Mouse (Mus musculus) intestine, embryonic 15.5 days (tissue): ENCODE results near the gene Kif23. TPM values are rescaled to one million over a fixed set of nuclear protein-coding genes. Genes with fewer than 3 reads are reported as not detected.

Experiments
- ATAC-seq: fragments of 200-750 bp; cut with Nextera tagmentation; 2 replicates; pipeline ENCODE4 v1.8.0; 2017; ENCODE audit warnings: moderate TSS enrichment, moderate library complexity
- H3K27ac ChIP-seq: fragments of 300-500 bp; sonication (generic); 2 replicates; pipeline ENCODE4 v1.5.1; 2015; ENCODE audit warnings: mild to moderate bottlenecking, inconsistent platforms
- H3K27me3 ChIP-seq: fragments of 300-500 bp; sonication (generic); replicated peaks from 2 replicates; pipeline ENCODE4 v1.6.1; 2015; ENCODE audit warnings: inconsistent platforms
- H3K36me3 ChIP-seq: fragments of 300-500 bp; sonication (generic); 2 replicates; pipeline ENCODE4 v1.6.1; 2015; ENCODE audit warnings: inconsistent platforms
- H3K4me1 ChIP-seq: fragments of 300-500 bp; sonication (generic); replicated peaks from 2 replicates; pipeline ENCODE4 v1.6.1; 2015; ENCODE audit warnings: inconsistent platforms
- H3K4me2 ChIP-seq: fragments of 300-500 bp; sonication (generic); replicated peaks from 2 replicates; pipeline ENCODE4 v1.6.1; 2015; ENCODE audit warnings: mild to moderate bottlenecking, inconsistent platforms
- H3K4me3 ChIP-seq: fragments of 300-500 bp; sonication (generic); replicated peaks from 2 replicates; pipeline ENCODE4 v1.5.1; 2015; ENCODE audit warnings: inconsistent platforms
- H3K9ac ChIP-seq: fragments of 300-500 bp; sonication (generic); 2 replicates; pipeline ENCODE4 v1.6.1; 2015; ENCODE audit warnings: inconsistent platforms
- H3K9me3 ChIP-seq: fragments of 300-500 bp; sonication (generic); 2 replicates; pipeline ENCODE4 v1.6.1; 2016; ENCODE audit warnings: inconsistent platforms
- WGBS: fragments of 180-500 bp; shearing (Covaris S2); methylation state at CpG from one replicate; pipeline ENCODE4 v1.1.7; 2015; 5-methylcytosine and 5-hydroxymethylcytosine counted together
- polyA plus RNA-seq: library from polyadenylated mRNA; unstranded; fragments of >200 nt; fragmentation: Nextera tagmentation; extraction: Ambion mirVana; gene quantifications from 2 replicates; pipeline ENCODE4 v1.2.1, GENCODE M21; 2015

The Kif23 gene
- polyA plus RNA-seq, 1 experiment from 2014 or later: 92.6 TPM

DNA sequence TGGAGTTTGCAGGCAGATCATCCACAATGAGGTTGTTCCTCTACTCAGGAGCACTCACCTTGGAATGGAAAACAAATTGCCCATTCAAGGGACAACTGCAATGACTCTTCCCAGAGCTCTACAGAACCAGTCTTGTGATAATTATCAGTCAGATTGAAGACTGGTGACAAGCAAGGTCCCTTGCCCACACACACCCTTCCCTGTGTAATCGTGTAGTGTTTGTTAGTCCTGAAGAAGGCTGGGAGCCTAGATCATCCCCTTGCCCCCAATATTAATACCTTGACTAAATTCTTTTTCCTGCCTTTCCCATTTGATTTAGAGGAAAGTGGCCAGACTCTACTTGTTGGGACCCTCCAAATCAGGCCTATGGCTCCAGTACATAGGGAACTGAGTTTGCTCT, 36.9 kb downstream of the Kif23 start:
- no peak for ATAC-seq
- 84% methylated on average over 1 of the region's 1 CpGs for WGBS

DNA sequence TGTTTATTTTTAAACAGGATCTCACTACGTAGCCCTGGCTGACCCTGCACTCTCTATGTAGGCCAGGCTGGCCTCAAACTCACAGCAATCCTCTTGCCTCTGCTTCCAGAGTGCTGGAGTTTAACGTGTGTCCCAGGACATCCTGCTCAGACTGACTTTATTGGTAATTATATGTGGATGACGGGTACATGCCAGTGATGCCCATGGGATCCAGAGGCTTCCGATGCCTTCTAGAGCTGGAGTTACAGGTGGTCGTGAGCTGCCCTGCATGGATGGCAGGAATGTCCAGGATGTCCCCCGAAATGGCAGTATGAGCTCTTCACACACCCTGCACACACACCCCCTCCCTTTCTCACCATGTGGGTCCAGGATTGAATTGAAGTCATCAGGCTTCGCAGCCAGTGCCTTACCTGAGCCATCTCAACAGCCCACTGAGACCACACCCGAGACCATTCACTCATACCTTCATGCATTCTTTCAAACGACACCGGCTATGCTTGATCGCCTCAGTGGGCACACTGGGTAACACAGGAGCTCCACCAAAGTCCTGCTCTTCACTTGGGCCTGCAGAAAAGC, 37.7 kb downstream of the Kif23 start:
- H3K4me3 ChIP-seq: no peak overlapping the region
- H3K36me3 ChIP-seq: peaks cover 12% of the 10 kb centered on the region; the same call in 1 of the 2 replicates
- no peaks in the 10 kb centered on the region for H3K9me3 ChIP-seq
- 90% methylated on average over 11 of the region's 11 CpGs for WGBS
- peaks cover 17% of the 10 kb centered on the region for H3K4me1 ChIP-seq
- no peak for ATAC-seq
- no peak overlapping the region for H3K27ac ChIP-seq
- no peak overlapping the region for H3K4me2 ChIP-seq
- H3K27me3 ChIP-seq: no peaks in the 10 kb centered on the region
- no peak overlapping the region for H3K9ac ChIP-seq

More for the DNA sequence above, 36.9 kb downstream of the Kif23 start:
- no peaks in the 10 kb centered on the region for H3K27me3 ChIP-seq
- peaks cover 12% of the 10 kb centered on the region; the same call in 1 of the 2 replicates for H3K36me3 ChIP-seq
- H3K27ac ChIP-seq: no peak overlapping the region
- H3K9ac ChIP-seq: no peak overlapping the region
- peaks cover 12% of the 10 kb centered on the region; the same call in 1 of the 2 replicates for H3K4me1 ChIP-seq
- no peak overlapping the region for H3K4me2 ChIP-seq
- H3K9me3 ChIP-seq: no peaks in the 10 kb centered on the region
- H3K4me3 ChIP-seq: no peak overlapping the region

DNA sequence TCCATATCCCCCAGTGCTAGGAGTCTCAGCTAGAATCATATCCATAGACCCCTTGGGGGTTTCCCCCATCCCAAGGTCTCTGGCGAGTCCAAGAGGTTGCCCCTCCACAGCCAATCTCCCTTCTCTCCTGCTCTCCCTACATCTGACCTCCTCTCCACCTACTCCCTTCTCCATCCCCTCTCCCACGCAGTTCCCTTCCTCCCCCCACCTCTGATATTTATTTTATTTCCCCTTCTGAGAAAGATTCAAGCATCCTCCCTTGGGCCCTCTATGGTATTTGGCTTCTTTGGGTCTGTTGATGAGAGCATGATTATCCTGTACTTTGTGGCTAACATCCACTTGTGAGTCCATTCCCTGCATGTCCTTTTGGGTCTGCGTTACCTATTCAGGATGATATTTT, 38.2 kb downstream of the Kif23 start:
- H3K27me3 ChIP-seq: no peaks in the 10 kb centered on the region
- no peak overlapping the region for H3K27ac ChIP-seq
- H3K4me1 ChIP-seq: peaks cover 15% of the 10 kb centered on the region
- no peak overlapping the region for H3K4me2 ChIP-seq
- H3K9ac ChIP-seq: no peak overlapping the region
- H3K9me3 ChIP-seq: no peaks in the 10 kb centered on the region
- no peak overlapping the region for H3K4me3 ChIP-seq
- H3K36me3 ChIP-seq: peaks cover 12% of the 10 kb centered on the region; the same call in 1 of the 2 replicates
- no peak for ATAC-seq
- 73% methylated on average over 3 of the region's 3 CpGs for WGBS

DNA sequence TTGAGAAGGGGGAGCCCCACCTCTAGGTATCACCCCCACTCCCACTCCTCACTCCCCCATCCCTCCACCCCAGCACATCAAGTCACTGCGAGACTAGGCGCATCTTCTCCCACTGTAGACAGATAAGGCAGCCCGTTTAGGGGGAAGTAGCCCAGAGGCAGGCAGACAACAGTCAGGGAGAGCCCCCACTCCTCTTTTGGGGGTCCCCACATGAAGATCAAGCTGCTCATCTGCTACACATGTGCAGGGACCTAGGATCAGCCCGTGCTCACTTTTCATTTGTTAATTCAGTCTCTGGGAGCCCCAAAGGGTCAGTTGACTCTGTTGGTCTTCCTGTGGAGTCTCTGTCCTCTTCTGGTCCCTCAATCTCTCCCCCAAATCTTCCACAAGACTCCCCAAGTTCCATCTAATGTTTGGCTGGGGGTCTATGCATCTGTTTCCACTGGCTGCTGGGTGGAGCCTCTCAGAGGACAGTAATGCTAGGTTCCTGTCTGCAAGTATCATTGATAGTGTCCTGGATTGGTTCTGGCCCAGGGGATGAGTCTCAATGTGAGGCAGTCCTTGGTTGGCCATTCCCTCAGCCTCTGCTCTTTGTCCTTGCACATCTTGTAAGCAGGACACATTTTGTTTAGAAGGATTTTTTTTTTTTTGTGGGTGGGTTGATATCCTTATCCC, 38.8 kb downstream of the Kif23 start:
- H3K4me2 ChIP-seq: no peak overlapping the region
- 86% methylated on average over 4 of the region's 4 CpGs for WGBS
- peaks cover 13% of the 10 kb centered on the region; the same call in 1 of the 2 replicates for H3K4me1 ChIP-seq
- H3K27ac ChIP-seq: no peak overlapping the region
- no peak overlapping the region for H3K9ac ChIP-seq
- peaks cover 12% of the 10 kb centered on the region; the same call in 1 of the 2 replicates for H3K36me3 ChIP-seq
- no peaks in the 10 kb centered on the region for H3K9me3 ChIP-seq
- H3K4me3 ChIP-seq: no peak overlapping the region
- H3K27me3 ChIP-seq: no peaks in the 10 kb centered on the region
- ATAC-seq: no peak

DNA sequence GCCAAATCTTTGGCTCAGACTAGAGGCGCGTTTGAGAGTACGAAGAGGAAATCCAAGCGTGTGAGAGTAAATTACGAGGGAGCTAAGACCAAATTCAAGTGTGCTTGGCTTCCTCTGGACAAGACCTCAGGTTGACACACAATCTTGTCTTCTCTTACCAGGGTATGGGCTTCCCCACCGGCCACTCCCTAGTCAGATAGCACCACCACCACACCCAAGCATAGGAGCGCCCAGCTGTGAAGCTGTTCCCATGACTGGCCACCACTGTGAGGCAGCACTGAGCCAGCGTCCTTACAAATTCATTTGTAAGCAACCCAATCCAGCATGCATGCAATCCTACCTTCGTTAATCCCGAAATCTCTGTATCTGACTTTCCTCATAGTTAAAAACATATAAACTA, 39.7 kb downstream of the Kif23 start:
- H3K4me3 ChIP-seq: no peak overlapping the region
- no peaks in the 10 kb centered on the region for H3K27me3 ChIP-seq
- H3K27ac ChIP-seq: no peak overlapping the region
- no peak overlapping the region for H3K4me2 ChIP-seq
- WGBS: 63% methylated on average over 10 of the region's 10 CpGs
- H3K4me1 ChIP-seq: peaks cover 9% of the 10 kb centered on the region; the same call in 1 of the 2 replicates
- H3K9me3 ChIP-seq: no peaks in the 10 kb centered on the region
- H3K9ac ChIP-seq: no peak overlapping the region
- no peak for ATAC-seq
- H3K36me3 ChIP-seq: peaks cover 4% of the 10 kb centered on the region; the same call in 1 of the 2 replicates

DNA sequence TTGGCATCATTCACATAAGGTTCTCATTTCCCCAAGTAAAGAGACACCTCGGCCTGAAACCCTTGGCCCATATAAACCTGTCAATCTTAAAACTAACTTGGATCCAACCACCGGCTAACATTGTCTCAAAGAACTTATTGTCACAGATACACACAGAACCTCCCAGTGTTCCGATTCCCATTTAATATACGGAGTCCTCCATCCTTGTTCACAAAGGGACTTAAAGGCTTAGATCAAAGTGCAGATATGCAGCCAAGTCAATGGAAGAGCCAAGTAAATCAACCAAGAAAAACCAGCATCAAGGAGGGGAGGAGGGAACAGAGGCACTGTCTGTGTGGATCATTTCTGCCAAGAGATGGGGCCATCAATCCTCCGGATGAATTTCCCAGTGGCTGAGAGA, 41.0 kb downstream of the Kif23 start:
- Histone ChIP-seq H3K27ac (no peak overlapping the region), H3K4me1 (peaks cover 8% of the 10 kb centered on the region; the same call in 1 of the 2 replicates), H3K9me3 (no peaks in the 10 kb centered on the region), H3K4me2 (no peak overlapping the region), H3K36me3 (no peaks in the 10 kb centered on the region), H3K9ac (no peak overlapping the region), H3K4me3 (no peak overlapping the region), H3K27me3 (0 out of 2 replicates have a peak, but pooled peaks cover 4% of the 10 kb centered on the region)
- ATAC-seq: no peak
- WGBS: 77% methylated on average over 5 of the region's 5 CpGs

DNA sequence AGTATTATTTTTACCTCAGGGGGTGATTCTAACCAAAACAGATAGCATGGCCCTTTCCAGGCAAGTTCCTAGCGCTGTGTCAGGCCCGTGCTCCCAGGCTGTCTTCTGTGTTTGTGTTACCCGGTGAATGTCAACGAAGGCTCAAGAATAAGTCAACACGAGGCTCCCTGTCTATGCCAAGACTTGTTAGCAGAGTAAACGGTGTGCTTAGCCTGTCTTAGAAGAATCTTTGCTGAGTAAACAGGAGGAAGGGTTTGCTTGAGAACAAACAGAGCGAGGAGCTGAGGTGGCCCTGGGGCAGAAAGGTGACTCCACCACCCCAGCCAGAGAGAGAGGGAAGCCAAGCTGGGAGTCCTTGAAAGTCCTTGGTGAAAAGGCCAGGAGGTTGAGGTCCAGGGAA, 42.4 kb downstream of the Kif23 start:
- Histone ChIP-seq H3K4me1 (peaks cover 8% of the 10 kb centered on the region; the same call in 1 of the 2 replicates), H3K9ac (no peak overlapping the region), H3K9me3 (no peaks in the 10 kb centered on the region), H3K4me3 (no peak overlapping the region), H3K27me3 (peaks cover 8% of the 10 kb centered on the region; the same call in 1 of the 2 replicates), H3K36me3 (no peaks in the 10 kb centered on the region), H3K27ac (0 out of 2 replicates have a peak overlapping the region, but pooled peaks have one; percentile 64), H3K4me2 (no peak overlapping the region; the same call in 1 of the 2 replicates)
- 20% methylated on average over 7 of the region's 7 CpGs for WGBS
- no peak for ATAC-seq

DNA sequence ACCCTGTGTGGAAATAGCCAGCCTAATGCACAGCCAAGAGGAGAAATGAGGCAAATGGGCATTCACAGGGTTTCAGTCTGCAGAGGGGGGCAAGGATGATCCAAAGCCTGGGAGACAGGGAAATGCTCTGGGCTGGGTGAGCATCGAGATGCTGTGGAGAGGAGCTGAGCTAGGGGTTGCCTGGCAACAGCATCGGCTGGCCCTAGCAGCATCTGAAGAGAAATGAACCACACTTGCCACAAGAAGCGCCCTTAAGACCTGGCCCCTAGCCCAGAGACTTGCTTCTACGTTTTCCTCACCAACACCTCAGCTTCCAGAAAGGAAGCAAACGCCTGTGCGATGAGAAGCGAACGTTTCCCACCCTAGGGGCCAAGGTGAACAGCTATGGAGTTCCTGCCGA, 44.1 kb downstream of the Kif23 start:
- H3K4me3 ChIP-seq: no peak overlapping the region
- H3K27me3 ChIP-seq: peaks cover 14% of the 10 kb centered on the region; the same call in 1 of the 2 replicates
- H3K27ac ChIP-seq: no peak overlapping the region
- ATAC-seq: no peak
- H3K9me3 ChIP-seq: no peaks in the 10 kb centered on the region
- H3K36me3 ChIP-seq: no peaks in the 10 kb centered on the region
- no peak overlapping the region for H3K4me2 ChIP-seq
- WGBS: 53% methylated on average over 9 of the region's 9 CpGs
- no peak overlapping the region for H3K9ac ChIP-seq
- peaks cover 8% of the 10 kb centered on the region; the same call in 1 of the 2 replicates for H3K4me1 ChIP-seq

DNA sequence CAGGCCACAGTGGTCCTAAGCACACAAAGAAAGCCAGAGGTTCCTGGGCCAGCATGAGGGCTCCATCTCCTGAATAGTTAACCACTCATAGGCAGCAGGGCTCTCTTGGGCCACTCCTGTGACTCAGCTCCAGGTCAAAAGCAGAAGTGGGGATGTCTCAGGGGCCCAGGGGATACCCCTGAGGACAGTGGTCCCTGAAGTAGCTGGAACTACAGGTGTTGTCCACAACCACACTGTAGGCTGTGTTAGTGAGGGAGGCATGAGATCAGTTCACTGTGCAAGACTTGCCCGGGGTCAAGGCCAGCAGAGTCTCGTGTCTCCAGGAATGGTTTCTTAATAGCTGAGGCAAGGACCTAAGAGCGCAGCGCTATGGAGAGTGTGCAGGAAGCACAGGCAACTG, 45.0 kb downstream of the Kif23 start:
- no peak overlapping the region for H3K4me2 ChIP-seq
- H3K27ac ChIP-seq: no peak overlapping the region
- WGBS: 74% methylated on average over 4 of the region's 4 CpGs
- H3K9me3 ChIP-seq: no peaks in the 10 kb centered on the region
- no peak overlapping the region for H3K4me3 ChIP-seq
- ATAC-seq: no peak
- H3K27me3 ChIP-seq: peaks cover 14% of the 10 kb centered on the region; the same call in 1 of the 2 replicates
- H3K4me1 ChIP-seq: peaks cover 8% of the 10 kb centered on the region; the same call in 1 of the 2 replicates
- no peak overlapping the region for H3K9ac ChIP-seq
- H3K36me3 ChIP-seq: no peaks in the 10 kb centered on the region

DNA sequence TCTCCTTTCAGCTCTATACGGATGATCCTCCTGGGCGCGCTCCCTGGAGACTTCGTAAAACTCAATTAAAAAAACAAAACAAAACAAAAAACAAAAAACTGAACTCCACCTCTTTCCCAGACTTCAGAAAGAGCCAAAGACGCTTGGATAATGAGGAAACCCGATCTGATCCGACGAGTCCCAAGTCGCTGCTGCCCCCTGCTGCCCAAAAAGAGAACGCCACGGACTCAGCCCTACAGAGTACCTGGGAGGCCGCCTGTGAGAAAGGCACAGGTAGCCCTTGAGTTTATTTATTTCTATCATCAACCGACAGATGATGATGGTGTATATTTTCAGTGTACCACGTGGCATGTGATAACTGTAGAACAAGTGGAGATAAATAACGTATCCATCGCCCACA, 46.8 kb downstream of the Kif23 start:
- H3K36me3 ChIP-seq: no peaks in the 10 kb centered on the region
- peaks cover 14% of the 10 kb centered on the region; the same call in 1 of the 2 replicates for H3K27me3 ChIP-seq
- no peaks in the 10 kb centered on the region for H3K9me3 ChIP-seq
- WGBS: 6% methylated on average over 16 of the region's 16 CpGs
- H3K4me3 ChIP-seq: no peak overlapping the region
- peak; percentile 75; the same call in 1 of the 2 replicates for ATAC-seq
- peak overlapping the region; percentile 42; the same call in 1 of the 2 replicates for H3K4me2 ChIP-seq
- H3K9ac ChIP-seq: no peak overlapping the region
- H3K4me1 ChIP-seq: peaks cover 6% of the 10 kb centered on the region; the same call in 1 of the 2 replicates
- H3K27ac ChIP-seq: no peak overlapping the region

DNA sequence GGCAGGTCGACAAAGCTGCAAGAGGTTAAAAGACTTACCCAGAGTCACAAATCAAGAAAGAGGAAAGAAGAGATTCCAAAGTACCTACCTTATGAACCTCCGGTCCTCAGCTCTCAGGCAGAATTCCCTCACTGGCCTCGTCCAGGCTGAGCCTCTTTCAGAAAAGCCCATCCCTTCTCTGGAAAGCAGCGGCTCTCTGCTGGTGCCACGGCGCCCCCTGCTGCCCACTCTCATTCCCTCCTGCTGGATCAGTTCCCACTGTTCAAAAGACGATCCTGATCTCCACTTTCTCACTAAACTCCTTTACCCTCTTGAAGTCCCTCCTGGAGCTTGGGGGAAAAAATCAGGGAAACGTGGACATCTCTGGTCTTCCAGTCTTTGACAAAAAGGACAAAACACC, 48.2 kb downstream of the Kif23 start:
- 3% methylated on average over 7 of the region's 8 CpGs for WGBS
- H3K9me3 ChIP-seq: no peaks in the 10 kb centered on the region
- H3K36me3 ChIP-seq: no peaks in the 10 kb centered on the region
- H3K4me1 ChIP-seq: no peaks in the 10 kb centered on the region; the same call in 1 of the 2 replicates
- peaks cover 14% of the 10 kb centered on the region; the same call in 1 of the 2 replicates for H3K27me3 ChIP-seq
- peak; percentile 49 for ATAC-seq
- H3K4me2 ChIP-seq: no peak overlapping the region
- H3K9ac ChIP-seq: no peak overlapping the region
- no peak overlapping the region for H3K27ac ChIP-seq
- no peak overlapping the region for H3K4me3 ChIP-seq

DNA sequence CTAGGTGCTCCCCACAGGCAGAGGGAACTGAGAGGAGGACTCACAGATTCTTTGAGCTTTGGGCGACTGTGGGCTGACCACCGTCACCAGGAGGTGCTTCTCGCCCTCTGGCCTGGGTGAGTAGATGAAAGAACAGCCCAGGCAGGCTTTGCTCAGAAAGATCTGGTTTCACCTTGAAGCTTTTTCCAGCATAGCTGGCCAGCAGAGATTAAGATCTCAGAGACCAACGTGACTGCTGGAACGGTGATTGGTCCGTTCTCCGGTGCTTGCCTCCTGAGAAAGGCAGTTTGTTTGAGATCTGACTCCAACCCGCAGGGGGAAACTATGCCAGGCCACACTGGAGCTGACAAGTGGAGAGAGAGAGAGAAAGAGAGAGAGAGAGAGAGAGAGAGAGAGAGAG, 51.6 kb downstream of the Kif23 start:
- H3K4me1 ChIP-seq: no peaks in the 10 kb centered on the region; the same call in 1 of the 2 replicates
- H3K27ac ChIP-seq: no peak overlapping the region
- 36% methylated on average over 8 of the region's 8 CpGs for WGBS
- ATAC-seq: no peak
- H3K4me2 ChIP-seq: no peak overlapping the region
- no peaks in the 10 kb centered on the region for H3K36me3 ChIP-seq
- no peaks in the 10 kb centered on the region for H3K9me3 ChIP-seq
- H3K9ac ChIP-seq: no peak overlapping the region
- H3K27me3 ChIP-seq: peaks cover 10% of the 10 kb centered on the region; the same call in 1 of the 2 replicates
- H3K4me3 ChIP-seq: no peak overlapping the region
